Comparison of ENCODE assay signal across 14 mouse cellular contexts in the genomic region with DNA sequence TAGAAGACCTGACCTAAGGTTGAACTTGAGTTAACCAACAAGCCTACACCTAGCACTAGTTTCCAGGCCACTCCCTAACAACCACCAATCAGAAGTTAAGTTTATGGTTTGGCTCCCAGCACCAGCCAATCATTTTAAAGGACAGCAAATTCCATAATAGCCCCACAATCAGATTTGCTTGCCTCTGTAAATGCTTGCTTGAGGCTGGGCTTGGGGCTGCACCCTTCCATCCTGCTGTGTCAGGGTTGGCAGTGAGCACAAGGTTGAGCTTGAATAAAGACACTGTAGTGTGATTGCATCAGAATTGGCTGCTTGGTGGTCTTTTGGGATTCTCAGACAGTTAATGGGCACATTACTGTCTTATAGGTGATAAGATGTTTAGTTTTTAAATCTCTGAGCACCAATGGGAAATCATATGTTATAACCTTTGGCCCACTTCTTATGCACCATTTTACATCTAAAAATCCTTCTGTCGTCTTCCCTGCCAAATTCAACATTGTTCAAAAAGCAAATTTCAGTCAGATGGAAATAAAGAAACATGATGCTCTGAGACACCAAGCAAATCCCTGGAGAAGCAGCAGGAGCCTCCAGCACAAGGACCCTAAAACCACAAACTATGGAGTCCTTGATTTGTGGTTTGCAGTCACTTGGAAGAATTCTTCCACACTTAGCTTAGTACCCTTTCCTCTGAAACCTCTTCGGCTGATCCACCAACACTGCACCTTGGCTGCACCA.
"Had no signal": no experiment of that assay in that cellular context is flagged by ENCODE, and none has a peak within 500 bp of the region (broad histone marks: within the 10 kb centered on the region; RNA-seq: fewer than 3 reads in every experiment).

No protein-coding gene starts in this region.

- H3K27ac ChIP-seq: left cerebral cortex, adult 2 months; limb, embryonic 10.5 days; liver, embryonic 15.5 days; neural tube, embryonic 13.5 days had no signal

- H3K9ac ChIP-seq: liver, embryonic 15.5 days; neural tube, embryonic 13.5 days had no signal

- H3K4me2 ChIP-seq: liver, embryonic 11.5 days; liver, embryonic 15.5 days; neural tube, embryonic 13.5 days had no signal

- H3K36me3 ChIP-seq: limb, embryonic 10.5 days; liver, embryonic 15.5 days; neural tube, embryonic 13.5 days had no signal

- H3K4me3 ChIP-seq: left cerebral cortex, adult 2 months; limb, embryonic 10.5 days; liver, embryonic 15.5 days; neural tube, embryonic 13.5 days had no signal

- DNase-seq: kidney, adult 8-10 months; kidney, postnatal 25 days; lung, adult 2 months; lung, postnatal 36 days; midbrain, embryonic 14.5 days; right cerebral cortex, adult 18-20 months; thymus, adult 2 months; thymus, postnatal 25 days had no signal

- H3K27me3 ChIP-seq: liver, embryonic 15.5 days; neural tube, embryonic 13.5 days had no signal

- H3K9me3 ChIP-seq: limb, embryonic 10.5 days; liver, embryonic 15.5 days; neural tube, embryonic 13.5 days had no signal

- ATAC-seq: lung, postnatal 0 days had no signal
